Mouse (Mus musculus): ENCODE data around the gene Cyp2c55.

DNA sequence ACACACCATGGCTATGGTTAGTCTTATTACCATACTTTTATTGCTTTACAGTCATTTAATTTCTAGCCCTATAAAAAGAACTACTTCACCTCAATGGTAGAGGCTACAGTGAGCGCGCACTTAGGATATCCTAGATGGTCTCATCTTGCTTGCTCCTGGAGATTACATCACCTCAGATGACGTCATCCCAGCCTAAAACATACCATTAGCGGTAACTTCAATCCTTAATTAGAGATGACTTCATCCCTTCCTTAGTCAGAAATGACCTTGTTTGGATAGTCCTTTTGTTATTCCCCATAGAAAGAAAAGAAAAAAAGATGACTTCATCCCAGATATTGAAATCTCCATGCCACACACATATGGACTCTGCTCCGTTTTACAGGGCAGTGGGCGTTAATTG lies 36.1 kb upstream of the Cyp2c55 start:
- TF ChIP-seq CTCF (IDR thresholded peaks at IDR 0.05; ENCODE audit: extremely low read depth, insufficient read depth, insufficient read length, insufficient replicate concordance), result no peak
- no peak for TF ChIP-seq POLR2A (IDR thresholded peaks at IDR 0.05; ENCODE audit: low read depth, low read length)
